Mouse (Mus musculus): ENCODE data around the gene Fras1. TPM values are rescaled to one million over a fixed set of nuclear protein-coding genes. Genes with fewer than 3 reads are reported as not detected.

Gene Fras1
- not detected in 2 replicates for total RNA-seq (2014; fragmentation: Nextera tagmentation)
- total RNA-seq (2017), result not detected in 2 replicates

- no peak for ATAC-seq (replicated peaks; ENCODE audit: low FRiP score, low TSS enrichment, poor library complexity, severe bottlenecking)
Measured at GRCm38 (mm10) chr5:96373567-96373985, at the start of gene Fras1. Fras1 (plus strand) TSS chr5:96373955.

DNA sequence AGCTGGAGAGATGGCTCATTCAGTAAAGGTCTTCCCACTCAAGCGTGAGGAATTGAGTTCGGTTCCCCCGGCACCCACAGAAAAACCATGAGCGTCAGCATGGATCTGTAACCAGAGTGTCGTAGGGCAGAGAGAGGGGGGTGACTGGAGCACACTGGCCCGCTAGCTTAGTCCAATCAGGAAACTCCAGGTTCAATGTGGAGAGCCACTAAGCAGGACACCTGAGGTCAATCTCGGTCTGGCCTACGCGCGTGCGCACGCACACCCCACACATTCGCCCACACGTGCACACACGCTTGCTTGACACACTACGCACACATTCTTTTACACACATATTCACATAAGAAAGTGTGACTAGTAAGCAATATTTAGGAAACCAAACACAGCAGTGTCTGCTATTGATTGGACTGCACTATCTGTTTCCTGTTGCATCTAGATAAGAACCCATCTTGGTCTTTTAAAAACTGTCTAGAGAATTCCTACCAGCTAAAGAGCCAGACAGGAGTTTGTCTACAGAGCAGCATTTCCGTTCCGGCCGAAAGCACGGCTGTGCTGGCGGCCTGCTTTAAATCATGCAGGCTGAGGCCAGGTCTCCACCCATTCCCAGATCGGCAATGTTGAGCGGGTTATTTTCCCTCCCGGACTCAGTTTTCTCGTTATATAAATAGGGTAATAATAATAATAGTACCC lies 42.6 kb upstream of the Fras1 start:
- ATAC-seq (replicated peaks; ENCODE audit: low FRiP score, low TSS enrichment, poor library complexity, severe bottlenecking), result no peak

GRCm38 (mm10) chr5:96331738-96332070 lies 42.1 kb upstream of the Fras1 start:
- no peak for ATAC-seq (replicated peaks; ENCODE audit: low FRiP score, low TSS enrichment, poor library complexity, severe bottlenecking)

- no peak for ATAC-seq (replicated peaks; ENCODE audit: low FRiP score, low TSS enrichment, poor library complexity, severe bottlenecking)
Measured at GRCm38 (mm10) chr5:96333963-96334362, 39.8 kb upstream of the Fras1 start.

DNA sequence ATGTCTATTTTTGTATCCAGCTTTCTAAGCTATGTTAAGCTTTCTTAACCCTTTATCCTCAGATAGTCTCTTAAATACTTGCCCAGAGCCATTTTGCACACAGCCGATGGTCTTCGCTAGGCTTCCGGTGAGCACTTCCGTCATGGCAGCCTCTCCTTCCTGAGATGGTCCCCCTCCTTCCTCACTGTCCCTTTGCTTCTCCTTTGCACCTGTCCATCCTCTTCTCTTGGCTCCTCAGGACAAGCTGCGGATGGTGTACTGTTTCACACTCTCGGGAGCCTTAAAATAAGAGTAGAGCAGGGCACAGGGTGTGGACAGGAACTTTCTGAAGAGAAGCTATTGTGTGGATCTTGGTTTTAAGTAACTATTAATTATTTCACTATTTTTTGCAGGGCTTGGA lies 33.2 kb upstream of the Fras1 start:
- ATAC-seq (replicated peaks; ENCODE audit: low FRiP score, low TSS enrichment, poor library complexity, severe bottlenecking), result no peak

DNA sequence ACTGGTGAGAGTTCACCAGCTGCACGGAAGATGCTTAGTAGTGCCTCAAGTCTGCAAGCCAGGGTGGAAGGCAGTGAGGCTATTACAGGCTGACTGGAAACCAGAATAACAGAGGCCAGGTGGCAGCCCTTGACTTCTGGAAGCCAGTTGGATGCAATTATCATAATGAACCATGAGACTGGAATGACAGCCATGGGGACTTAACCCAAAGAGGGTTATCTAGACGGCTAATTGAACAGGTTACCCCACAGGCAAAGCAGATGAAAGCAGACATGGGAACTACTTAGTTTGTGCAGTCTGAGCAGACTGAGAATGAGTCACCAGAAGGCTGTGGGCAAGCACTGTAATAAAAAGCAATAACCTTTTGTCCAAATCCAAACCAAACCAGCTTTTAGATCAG lies 28.8 kb upstream of the Fras1 start:
- no peak for ATAC-seq (replicated peaks; ENCODE audit: low FRiP score, low TSS enrichment, poor library complexity, severe bottlenecking)

DNA sequence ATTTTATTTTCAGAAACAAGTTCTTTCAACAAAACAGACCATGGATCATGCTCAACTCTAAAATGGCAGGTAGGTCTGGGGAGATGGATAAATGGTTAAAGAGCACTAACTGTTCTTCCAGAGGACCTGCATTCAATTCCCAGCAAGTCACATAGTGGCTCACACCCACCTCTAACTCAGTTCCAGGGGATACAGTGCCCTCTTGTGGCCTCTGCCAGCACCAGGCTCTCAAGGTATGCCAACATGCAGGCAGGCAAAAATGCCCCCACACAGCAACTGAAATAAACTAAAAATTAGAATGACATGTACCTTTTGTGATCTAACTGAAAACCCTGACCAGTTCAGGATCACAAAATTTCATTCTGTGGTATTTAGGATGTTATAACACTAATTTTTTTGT lies 21.8 kb upstream of the Fras1 start:
- ATAC-seq (replicated peaks; ENCODE audit: low FRiP score, low TSS enrichment, poor library complexity, severe bottlenecking), result no peak

DNA sequence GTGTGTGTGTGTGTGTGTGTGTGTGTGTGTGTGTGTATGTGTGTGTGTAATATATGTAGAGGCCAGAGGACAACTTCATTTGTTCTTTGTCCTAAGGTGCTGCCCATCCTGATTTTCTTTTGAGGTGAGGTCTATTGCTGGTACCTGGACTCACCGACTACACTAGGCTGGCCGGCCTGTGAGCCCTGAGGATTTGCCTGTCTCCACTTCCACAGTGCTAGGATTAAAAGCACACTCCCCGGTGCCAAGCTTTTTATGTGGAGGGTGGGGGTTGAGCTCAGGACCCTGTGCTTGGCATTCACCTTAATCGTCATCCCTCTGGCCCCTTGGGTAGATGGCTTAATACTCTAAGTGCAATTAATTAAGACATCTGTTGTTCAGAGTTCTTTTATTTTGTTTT lies 9.8 kb upstream of the Fras1 start:
- ATAC-seq (replicated peaks; ENCODE audit: low FRiP score, low TSS enrichment, poor library complexity, severe bottlenecking), result no peak

GRCm38 (mm10) chr5:96365590-96365989 lies 8.2 kb upstream of the Fras1 start:
- ATAC-seq (replicated peaks; ENCODE audit: low FRiP score, low TSS enrichment, poor library complexity, severe bottlenecking), result no peak

- no peak for ATAC-seq (replicated peaks; ENCODE audit: low FRiP score, low TSS enrichment, poor library complexity, severe bottlenecking)
Measured at GRCm38 (mm10) chr5:96367260-96367659, 6.5 kb upstream of the Fras1 start.

DNA sequence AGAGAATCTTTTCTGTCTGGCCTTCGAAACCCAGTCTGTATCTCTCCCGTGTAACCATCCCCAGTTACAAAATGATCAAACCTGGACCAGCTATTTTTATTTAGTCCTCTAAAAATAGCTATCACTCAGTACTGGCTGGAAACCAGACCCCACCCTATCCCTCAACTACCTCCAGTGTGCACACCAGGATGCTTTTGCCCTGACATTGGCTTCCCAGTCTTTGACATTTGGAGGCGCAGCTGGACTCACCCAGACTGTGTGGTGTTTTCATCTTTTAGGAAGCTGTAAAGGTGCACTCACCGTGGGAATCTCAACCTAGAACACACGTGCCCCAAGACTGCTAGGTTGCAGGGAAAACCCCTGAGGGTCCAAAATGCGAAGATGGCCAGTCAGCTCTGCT lies 649 bp upstream of the Fras1 start:
- no peak for ATAC-seq (replicated peaks; ENCODE audit: low FRiP score, low TSS enrichment, poor library complexity, severe bottlenecking)

GRCm38 (mm10) chr5:96373986-96374901 lies 489 bp downstream of the Fras1 start:
- ATAC-seq (replicated peaks; ENCODE audit: low FRiP score, low TSS enrichment, poor library complexity, severe bottlenecking), result peak; percentile 30; the same call in 1 of the 2 replicates

GRCm38 (mm10) chr5:96375391-96375831 lies 1.7 kb downstream of the Fras1 start:
- ATAC-seq (replicated peaks; ENCODE audit: low FRiP score, low TSS enrichment, poor library complexity, severe bottlenecking), result no peak

DNA sequence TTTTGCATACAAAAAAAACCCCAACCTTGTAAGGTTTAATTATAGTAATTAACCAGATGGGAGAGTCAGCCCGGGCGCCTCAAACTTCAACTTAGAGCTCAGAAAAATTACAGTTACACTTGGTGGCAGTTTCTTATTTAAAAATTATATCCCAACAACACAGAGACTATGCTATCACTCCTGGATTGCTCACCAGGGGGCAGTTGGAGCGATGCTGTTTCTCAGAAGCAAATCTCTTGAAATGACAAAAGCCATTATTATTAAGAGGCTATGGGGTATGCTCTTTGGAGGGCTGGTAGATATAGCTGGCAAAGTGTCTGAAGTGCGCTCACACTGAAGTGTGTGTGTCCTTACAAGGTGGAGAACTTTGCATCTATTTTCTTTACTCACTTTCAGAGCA lies 2.5 kb downstream of the Fras1 start:
- ATAC-seq (replicated peaks; ENCODE audit: low FRiP score, low TSS enrichment, poor library complexity, severe bottlenecking), result no peak

GRCm38 (mm10) chr5:96386138-96386933 lies 12.6 kb downstream of the Fras1 start:
- no peak for ATAC-seq (replicated peaks; ENCODE audit: low FRiP score, low TSS enrichment, poor library complexity, severe bottlenecking)

- no peak for ATAC-seq (replicated peaks; ENCODE audit: low FRiP score, low TSS enrichment, poor library complexity, severe bottlenecking)
Measured at GRCm38 (mm10) chr5:96388306-96388705, 14.6 kb downstream of the Fras1 start.

GRCm38 (mm10) chr5:96389963-96390623 lies 16.3 kb downstream of the Fras1 start:
- no peak for ATAC-seq (replicated peaks; ENCODE audit: low FRiP score, low TSS enrichment, poor library complexity, severe bottlenecking)

DNA sequence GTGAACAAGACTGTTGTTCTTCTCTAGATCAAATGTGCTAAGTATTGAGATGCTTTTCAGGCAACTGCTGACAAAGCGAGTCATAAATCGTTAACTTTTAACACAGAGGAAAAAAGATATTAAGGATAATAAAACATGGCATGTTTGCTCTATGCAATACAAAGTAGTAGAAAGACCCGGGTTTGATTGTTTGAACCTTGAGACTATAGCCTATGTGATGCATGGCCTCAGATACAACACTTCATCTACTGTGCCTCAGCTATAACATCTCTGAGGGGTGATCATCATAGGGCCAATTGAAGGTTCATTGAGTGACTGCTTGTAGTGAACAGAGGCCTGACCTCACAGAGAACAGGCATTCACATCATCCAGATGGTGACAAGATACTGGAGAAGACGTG lies 17.3 kb downstream of the Fras1 start:
- ATAC-seq (replicated peaks; ENCODE audit: low FRiP score, low TSS enrichment, poor library complexity, severe bottlenecking), result no peak

- ATAC-seq (replicated peaks; ENCODE audit: low FRiP score, low TSS enrichment, poor library complexity, severe bottlenecking), result no peak
Measured at GRCm38 (mm10) chr5:96394947-96395346, 21.2 kb downstream of the Fras1 start.
